Mouse (Mus musculus) neural tube, embryonic 12.5 days (tissue): ENCODE results near the gene Ctsl. TPM values are rescaled to one million over a fixed set of nuclear protein-coding genes. Genes with fewer than 3 reads are reported as not detected.

Experiments used
- ATAC-seq: fragments of 200-750 bp; cut with Nextera tagmentation; 2 replicates; pipeline ENCODE4 v1.8.0; 2017; ENCODE audit warnings: low read depth, mild to moderate bottlenecking, moderate TSS enrichment, moderate library complexity; ENCODE audit not compliant: low FRiP score
- H3K27ac ChIP-seq: fragments of 300-500 bp; sonication (generic); 2 replicates; pipeline ENCODE4 v1.5.1; 2016
- H3K27me3 ChIP-seq: fragments of 300-500 bp; sonication (generic); replicated peaks from 2 replicates; pipeline ENCODE4 v1.6.1; 2016; ENCODE audit warnings: mild to moderate bottlenecking
- H3K36me3 ChIP-seq: fragments of 300-500 bp; sonication (generic); 2 replicates; pipeline ENCODE4 v1.6.1; 2016; ENCODE audit warnings: mild to moderate bottlenecking
- H3K4me1 ChIP-seq: fragments of 300-500 bp; sonication (generic); 2 replicates; pipeline ENCODE4 v1.6.1; 2016
- H3K4me2 ChIP-seq: fragments of 300-500 bp; sonication (generic); replicated peaks from 2 replicates; pipeline ENCODE4 v1.6.1; 2016; ENCODE audit warnings: mild to moderate bottlenecking
- H3K4me3 ChIP-seq: fragments of 300-500 bp; sonication (generic); 2 replicates; pipeline ENCODE4 v1.5.1; 2016
- H3K9ac ChIP-seq: fragments of 300-500 bp; sonication (generic); 2 replicates; pipeline ENCODE4 v1.6.1; 2016; ENCODE audit warnings: mild to moderate bottlenecking
- H3K9me3 ChIP-seq: fragments of 300-500 bp; sonication (generic); 2 replicates; pipeline ENCODE4 v1.6.1; 2016; ENCODE audit warnings: mild to moderate bottlenecking
- WGBS: fragments of 180-500 bp; shearing (Covaris S2); methylation state at CpG from one replicate; pipeline ENCODE4 v1.1.7; 2016; 5-methylcytosine and 5-hydroxymethylcytosine counted together
- polyA plus RNA-seq: library from polyadenylated mRNA; unstranded; fragments of >200 nt; fragmentation: Nextera tagmentation; extraction: Ambion mirVana; gene quantifications from 2 replicates; pipeline ENCODE4 v1.2.1, GENCODE M21; 2016

Gene Ctsl
- 136 and 138 TPM in 2 replicates for polyA plus RNA-seq

DNA sequence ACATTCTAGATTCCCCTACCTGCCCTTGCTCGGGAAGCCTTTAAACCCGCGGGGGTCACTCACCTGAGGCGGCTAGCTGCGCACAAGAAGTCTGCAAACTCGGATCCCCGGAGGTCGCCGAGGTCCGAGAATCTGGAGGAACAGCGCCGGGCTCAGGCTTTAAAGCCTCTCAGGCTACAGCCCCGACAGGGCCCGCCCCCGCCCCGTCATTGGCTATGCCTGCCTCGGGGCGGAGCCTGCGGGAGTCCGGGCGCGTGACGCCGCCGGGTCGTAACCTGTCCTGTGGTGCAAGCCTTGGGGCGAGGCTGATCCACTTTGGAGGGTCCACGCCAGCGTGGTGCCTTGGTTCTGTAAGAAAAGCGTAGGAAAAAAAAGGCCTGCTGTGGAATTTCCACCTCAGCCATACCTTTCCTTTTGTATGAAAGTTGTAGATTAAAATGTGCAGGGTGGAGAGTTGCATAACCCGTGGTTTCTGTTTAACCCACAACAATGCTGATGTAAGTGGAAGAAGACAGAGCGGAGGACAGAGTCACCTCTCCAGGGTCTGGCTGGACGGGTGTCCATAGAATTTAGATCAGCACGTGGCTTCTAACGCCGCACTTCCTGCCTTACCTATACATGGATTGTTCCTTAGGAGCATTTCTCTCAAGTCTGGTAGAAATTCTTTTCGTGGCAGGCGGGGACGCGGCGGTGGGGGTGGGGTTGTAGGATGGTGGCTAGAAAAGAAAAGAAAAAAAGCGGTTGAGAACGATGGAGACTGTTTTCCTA is at the start of gene Ctsl:
Gene Ctsl (minus strand): TSS at position 718 of the 768 bp plus-strand sequence.
- Histone ChIP-seq H3K4me1 (peaks cover 10% of the 10 kb centered on the region), H3K4me3 (peak within 1 kb of the TSS; percentile 65), H3K36me3 (peaks cover 26% of the 10 kb centered on the region), H3K4me2 (peak within 1 kb of the TSS; percentile 84), H3K27ac (peak within 1 kb of the TSS; percentile 50; the same call in 1 of the 2 replicates), H3K9me3 (no peaks in the 10 kb centered on the region), H3K9ac (peak within 1 kb of the TSS; percentile 73), H3K27me3 (no peaks in the 10 kb centered on the region)
- WGBS = 1% methylated on average over 43 of the region's 43 CpGs
- peak; percentile 99 for ATAC-seq

DNA sequence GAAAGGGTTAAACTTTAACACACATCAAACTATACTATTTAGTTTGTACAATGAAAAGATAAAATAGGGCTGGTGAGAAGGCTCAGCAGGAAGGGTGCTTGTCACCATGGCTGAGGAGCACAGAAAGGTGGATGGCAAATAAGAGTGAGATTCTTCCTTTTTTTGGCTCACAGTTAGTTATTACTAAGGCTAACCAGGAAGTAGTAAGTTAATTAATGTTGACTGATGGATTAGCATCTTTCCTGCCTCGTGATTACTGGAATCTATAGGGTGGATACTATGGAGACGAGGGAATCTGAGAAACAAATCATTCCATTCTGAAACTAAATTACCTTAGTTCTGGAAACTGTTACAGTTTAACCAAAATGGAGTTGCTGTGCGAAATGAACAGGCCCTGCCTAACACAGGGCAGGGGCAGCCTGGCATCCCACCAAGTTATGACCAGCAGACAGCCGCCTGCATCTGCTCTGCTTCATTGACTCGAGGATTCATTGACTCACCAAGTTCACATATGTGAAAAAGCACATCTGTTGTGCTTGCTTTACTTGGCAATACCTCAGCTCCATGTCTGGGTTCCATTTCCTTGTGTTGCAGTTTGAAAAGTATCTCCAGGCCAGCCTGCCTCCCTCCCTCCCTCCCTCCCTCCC is 46.4 kb upstream of the Ctsl start:
- H3K27ac ChIP-seq = no peak overlapping the region
- ATAC-seq = no peak
- no peak overlapping the region for H3K9ac ChIP-seq
- no peaks in the 10 kb centered on the region for H3K36me3 ChIP-seq
- no peaks in the 10 kb centered on the region for H3K4me1 ChIP-seq
- no peak overlapping the region for H3K4me3 ChIP-seq
- no peaks in the 10 kb centered on the region for H3K27me3 ChIP-seq
- no peak overlapping the region for H3K4me2 ChIP-seq
- 58% methylated on average over 5 of the region's 5 CpGs for WGBS
- H3K9me3 ChIP-seq = no peaks in the 10 kb centered on the region

DNA sequence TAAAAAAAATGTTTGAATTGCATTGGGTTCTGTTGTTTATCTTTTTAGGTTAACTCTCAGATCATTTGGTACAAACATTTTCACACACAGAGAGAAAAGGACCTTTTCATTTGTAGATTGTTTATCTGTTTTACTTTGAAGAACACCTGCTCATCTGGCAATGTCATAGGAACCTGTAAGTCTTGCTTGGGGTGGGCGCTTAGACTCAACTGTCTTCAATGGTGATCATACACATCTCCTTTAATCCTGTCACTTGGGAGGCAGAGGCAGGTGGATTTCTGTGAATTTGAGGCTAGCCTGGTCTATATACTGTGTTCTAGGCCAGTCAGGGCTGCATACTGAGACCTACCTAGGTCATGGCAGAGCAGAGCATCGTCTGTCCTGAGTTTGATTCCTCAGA is 45.0 kb upstream of the Ctsl start:
- Histone ChIP-seq H3K9ac (no peak overlapping the region), H3K27me3 (no peaks in the 10 kb centered on the region), H3K27ac (no peak overlapping the region), H3K9me3 (no peaks in the 10 kb centered on the region), H3K4me3 (no peak overlapping the region), H3K36me3 (no peaks in the 10 kb centered on the region), H3K4me2 (no peak overlapping the region), H3K4me1 (no peaks in the 10 kb centered on the region)
- 91% methylated on average over 2 of the region's 2 CpGs for WGBS
- ATAC-seq = no peak

DNA sequence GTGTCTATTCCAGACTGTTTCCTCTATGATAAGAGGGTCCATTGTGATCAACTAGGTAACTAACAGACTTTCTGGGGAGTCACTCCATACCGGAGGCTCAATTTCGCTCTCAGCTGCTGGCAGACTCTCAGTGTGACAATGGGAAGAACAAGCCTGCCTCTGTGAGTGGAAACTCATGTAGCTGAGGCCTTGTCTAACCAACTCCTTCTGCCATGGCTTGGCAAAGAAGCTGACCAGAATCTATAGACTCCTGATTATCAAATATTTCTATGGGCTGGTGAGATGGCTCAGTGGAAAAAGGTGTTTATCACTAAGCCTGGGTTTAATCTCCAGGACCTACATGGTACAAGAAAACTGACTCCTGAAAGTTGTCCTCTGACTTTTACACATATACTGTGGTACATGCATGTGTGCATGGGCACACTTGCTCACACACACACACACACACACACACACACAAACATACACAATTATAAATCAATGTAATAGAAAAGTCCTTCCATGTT is 42.1 kb upstream of the Ctsl start:
- no peak for ATAC-seq
- no peak overlapping the region for H3K27ac ChIP-seq
- no peaks in the 10 kb centered on the region for H3K36me3 ChIP-seq
- no peak overlapping the region for H3K9ac ChIP-seq
- no peaks in the 10 kb centered on the region for H3K9me3 ChIP-seq
- no peak overlapping the region for H3K4me2 ChIP-seq
- WGBS = 80% methylated on average over 2 of the region's 2 CpGs
- H3K27me3 ChIP-seq = no peaks in the 10 kb centered on the region
- H3K4me1 ChIP-seq = no peaks in the 10 kb centered on the region
- no peak overlapping the region for H3K4me3 ChIP-seq

DNA sequence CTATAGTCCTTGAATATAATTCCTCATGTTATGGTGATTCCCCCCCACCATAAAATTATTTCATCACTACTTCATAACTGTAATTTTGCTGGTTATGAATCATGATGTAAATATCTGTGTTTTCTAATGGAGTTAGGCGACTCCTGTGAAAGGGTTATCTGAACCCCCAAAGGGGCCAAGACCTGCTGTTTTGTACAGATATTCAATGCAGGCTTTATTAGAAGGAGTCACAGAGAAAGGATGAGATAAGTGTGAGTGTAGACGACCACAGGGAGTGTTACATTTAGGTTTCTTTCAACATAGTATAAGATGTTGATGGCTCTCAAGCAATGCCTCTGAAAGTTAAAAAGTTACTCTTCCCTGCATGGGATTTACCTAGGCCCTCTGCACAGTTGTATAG is 40.6 kb upstream of the Ctsl start:
- no peak overlapping the region for H3K27ac ChIP-seq
- no peaks in the 10 kb centered on the region for H3K27me3 ChIP-seq
- no peak overlapping the region for H3K9ac ChIP-seq
- H3K4me2 ChIP-seq = no peak overlapping the region
- ATAC-seq = no peak
- no peaks in the 10 kb centered on the region for H3K9me3 ChIP-seq
- no peaks in the 10 kb centered on the region for H3K36me3 ChIP-seq
- no peak overlapping the region for H3K4me3 ChIP-seq
- no peaks in the 10 kb centered on the region for H3K4me1 ChIP-seq
- 77% methylated on average over 2 of the region's 2 CpGs for WGBS

DNA sequence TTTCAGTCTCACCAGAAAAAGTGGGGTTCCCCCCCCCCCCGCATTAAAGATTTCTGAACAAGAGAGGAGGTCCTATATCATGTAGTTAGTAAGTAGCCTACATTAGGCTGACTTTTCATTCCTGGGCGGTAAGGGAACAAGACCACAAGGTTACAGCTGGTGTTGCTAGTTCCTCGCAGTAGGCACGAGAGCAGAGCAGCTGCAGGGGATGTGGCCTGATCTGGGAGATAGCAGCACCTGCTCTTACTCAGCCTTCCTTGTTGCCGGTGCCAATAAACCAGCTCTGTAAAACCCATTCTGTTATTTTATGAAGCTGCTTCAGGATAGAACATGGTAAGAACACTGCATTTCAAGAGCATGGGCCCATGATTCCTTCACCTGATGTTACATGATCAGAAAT is 39.9 kb upstream of the Ctsl start:
- Histone ChIP-seq H3K27me3 (no peaks in the 10 kb centered on the region), H3K4me3 (no peak overlapping the region), H3K9ac (no peak overlapping the region), H3K4me1 (no peaks in the 10 kb centered on the region), H3K9me3 (no peaks in the 10 kb centered on the region), H3K27ac (no peak overlapping the region), H3K4me2 (no peak overlapping the region), H3K36me3 (no peaks in the 10 kb centered on the region)
- no peak for ATAC-seq
- 81% methylated on average over 5 of the region's 5 CpGs for WGBS

DNA sequence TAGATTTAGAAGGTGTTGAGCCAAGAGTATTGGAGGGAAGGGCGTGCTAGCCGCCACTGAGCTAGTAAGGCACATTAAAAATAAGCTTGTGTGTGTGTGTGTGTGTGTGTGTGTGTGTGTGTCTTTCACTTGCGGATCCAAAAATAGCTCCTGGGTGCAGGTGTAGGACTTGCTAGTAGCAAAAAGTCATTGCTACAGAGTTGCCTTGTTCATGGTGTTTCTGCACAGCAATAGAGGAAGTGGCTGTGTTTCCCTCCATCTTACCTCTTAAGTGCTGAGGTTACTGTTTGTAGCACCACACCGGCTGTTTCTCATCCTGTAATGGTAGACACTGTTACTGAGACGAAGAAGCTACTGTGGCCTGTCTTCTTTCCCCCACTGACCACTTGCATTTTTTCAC is 37.3 kb upstream of the Ctsl start:
- H3K36me3 ChIP-seq = no peaks in the 10 kb centered on the region
- no peak overlapping the region for H3K4me3 ChIP-seq
- no peak overlapping the region for H3K27ac ChIP-seq
- H3K9me3 ChIP-seq = no peaks in the 10 kb centered on the region
- no peak overlapping the region for H3K4me2 ChIP-seq
- 97% methylated on average over 5 of the region's 5 CpGs for WGBS
- H3K4me1 ChIP-seq = no peaks in the 10 kb centered on the region
- ATAC-seq = no peak
- no peaks in the 10 kb centered on the region for H3K27me3 ChIP-seq
- H3K9ac ChIP-seq = no peak overlapping the region

DNA sequence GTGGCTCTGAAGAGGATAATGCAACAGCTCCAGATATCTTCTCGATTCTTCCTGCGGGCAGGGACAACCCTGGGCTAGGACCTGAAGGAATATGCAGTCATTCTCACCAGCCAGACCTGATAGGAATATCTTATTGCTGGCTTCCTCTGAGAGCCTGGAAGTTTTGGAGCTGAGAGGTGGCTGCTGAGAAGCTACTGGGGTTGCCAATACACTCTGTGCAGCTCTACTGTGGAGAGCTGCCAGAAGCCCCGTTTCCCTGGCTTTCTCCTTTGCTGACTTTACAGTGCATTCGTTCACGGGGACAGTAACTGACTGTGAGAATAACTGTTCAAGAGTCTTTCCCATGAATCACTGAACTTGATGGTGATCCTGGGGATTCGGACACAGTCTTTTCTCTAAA is 34.9 kb upstream of the Ctsl start:
- Histone ChIP-seq H3K9me3 (no peaks in the 10 kb centered on the region), H3K27me3 (no peaks in the 10 kb centered on the region), H3K4me1 (no peaks in the 10 kb centered on the region), H3K4me2 (no peak overlapping the region), H3K9ac (no peak overlapping the region), H3K27ac (no peak overlapping the region), H3K4me3 (no peak overlapping the region), H3K36me3 (no peaks in the 10 kb centered on the region)
- no peak for ATAC-seq
- 87% methylated on average over 6 of the region's 6 CpGs for WGBS

DNA sequence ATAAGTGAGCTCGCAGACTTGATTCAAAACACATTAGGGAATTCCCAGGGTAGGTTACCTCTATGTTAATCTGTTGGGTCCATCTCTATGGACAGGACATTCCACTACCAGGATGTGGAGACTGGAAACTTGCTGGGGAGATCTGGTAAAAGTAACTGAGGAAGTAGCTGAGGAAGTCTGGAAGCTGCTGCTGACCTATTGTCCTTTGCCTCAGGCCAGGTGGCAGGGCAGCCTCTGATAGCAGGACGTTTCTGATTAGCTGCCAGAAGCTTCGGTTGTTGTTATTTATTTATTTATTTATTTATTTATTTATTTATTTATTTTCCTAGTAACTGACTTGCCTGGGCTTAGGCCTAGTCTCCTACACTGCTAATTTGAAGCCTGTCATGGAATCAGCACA is 32.8 kb upstream of the Ctsl start:
- Histone ChIP-seq H3K36me3 (no peaks in the 10 kb centered on the region), H3K27me3 (no peaks in the 10 kb centered on the region), H3K9me3 (no peaks in the 10 kb centered on the region), H3K4me1 (no peaks in the 10 kb centered on the region), H3K27ac (no peak overlapping the region), H3K9ac (no peak overlapping the region), H3K4me2 (no peak overlapping the region), H3K4me3 (no peak overlapping the region)
- 74% methylated on average over 3 of the region's 3 CpGs for WGBS
- no peak for ATAC-seq

DNA sequence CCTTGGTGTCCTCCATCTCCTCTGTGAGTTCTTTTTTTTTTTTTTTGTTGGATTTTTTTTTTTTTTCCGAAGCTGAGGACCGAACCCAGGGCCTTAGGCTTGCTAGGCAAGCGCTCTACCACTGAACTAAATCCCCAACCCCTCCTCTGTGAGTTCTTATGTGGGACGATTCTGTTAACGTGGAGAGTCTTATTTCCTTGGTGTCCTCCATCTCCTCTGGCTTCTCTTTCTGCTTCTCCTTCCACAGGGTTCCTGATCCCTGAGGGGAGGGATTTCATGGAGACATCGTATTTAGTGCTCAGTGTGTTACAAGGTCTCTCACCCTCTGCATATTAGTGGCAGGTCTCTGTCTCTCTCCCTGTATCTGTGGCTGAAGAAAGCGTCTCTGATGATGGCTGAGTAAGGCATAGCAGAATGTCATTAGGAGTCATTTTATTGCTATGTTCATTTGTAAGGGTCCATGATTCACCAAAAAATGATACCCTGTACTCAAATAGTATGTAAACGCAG is 32.3 kb upstream of the Ctsl start:
- Histone ChIP-seq H3K9ac (no peak overlapping the region), H3K36me3 (no peaks in the 10 kb centered on the region), H3K9me3 (no peaks in the 10 kb centered on the region), H3K4me2 (no peak overlapping the region), H3K27ac (no peak overlapping the region), H3K4me3 (no peak overlapping the region), H3K4me1 (no peaks in the 10 kb centered on the region), H3K27me3 (no peaks in the 10 kb centered on the region)
- WGBS = 93% methylated on average over 8 of the region's 8 CpGs
- no peak for ATAC-seq

DNA sequence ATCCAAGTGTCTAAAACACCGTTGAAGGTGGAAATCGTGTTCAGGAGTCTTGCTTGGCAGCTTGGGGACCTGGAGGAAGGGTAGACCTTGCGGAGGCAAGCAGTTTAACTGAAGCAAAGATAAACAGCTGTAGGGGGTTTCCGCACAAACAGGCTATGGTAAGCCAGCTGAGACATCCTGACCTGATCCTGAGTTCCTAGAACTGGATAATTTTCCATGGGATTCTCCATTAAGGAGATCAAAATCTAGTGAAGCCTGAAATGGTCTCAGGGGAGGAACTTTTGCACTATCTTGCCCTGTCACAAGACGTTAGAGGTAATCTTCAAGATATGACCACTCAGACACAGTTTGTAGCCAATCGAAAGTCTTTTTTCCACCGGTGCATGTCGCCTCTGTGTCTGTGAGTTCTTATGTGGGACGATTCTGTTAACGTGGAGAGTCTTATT is 31.8 kb upstream of the Ctsl start:
- WGBS = 90% methylated on average over 10 of the region's 10 CpGs
- Histone ChIP-seq H3K36me3 (no peaks in the 10 kb centered on the region), H3K9me3 (no peaks in the 10 kb centered on the region), H3K27me3 (no peaks in the 10 kb centered on the region), H3K27ac (no peak overlapping the region), H3K9ac (no peak overlapping the region), H3K4me3 (no peak overlapping the region), H3K4me2 (no peak overlapping the region), H3K4me1 (no peaks in the 10 kb centered on the region)
- ATAC-seq = no peak

DNA sequence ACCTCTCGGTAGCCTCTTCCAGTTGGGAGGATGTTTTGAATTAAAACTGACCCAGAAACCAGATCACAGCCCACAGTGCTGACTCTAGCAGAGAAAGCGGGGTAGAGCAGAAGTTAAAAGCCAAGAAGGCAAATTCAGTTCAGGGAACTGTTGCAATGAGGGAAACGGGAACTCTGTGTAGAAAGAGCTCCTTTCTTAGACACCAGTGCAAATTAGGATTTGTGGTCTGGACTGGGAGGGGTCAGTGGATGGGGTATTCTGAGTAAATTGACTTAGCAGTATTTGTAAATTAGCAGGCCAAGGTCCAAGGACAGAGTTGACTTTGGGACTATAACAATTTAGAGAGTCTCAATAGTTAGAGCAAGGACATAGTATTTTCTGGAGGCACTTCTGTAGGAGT is 31.3 kb upstream of the Ctsl start:
- no peak overlapping the region for H3K4me2 ChIP-seq
- H3K9ac ChIP-seq = no peak overlapping the region
- no peaks in the 10 kb centered on the region for H3K4me1 ChIP-seq
- 82% methylated on average over 3 of the region's 3 CpGs for WGBS
- H3K9me3 ChIP-seq = no peaks in the 10 kb centered on the region
- no peak for ATAC-seq
- H3K36me3 ChIP-seq = no peaks in the 10 kb centered on the region
- H3K27me3 ChIP-seq = no peaks in the 10 kb centered on the region
- H3K27ac ChIP-seq = no peak overlapping the region
- no peak overlapping the region for H3K4me3 ChIP-seq
